Mouse (Mus musculus) kidney, postnatal 0 days (tissue): ENCODE data around the gene Cdh13. TPM values are rescaled to one million over a fixed set of nuclear protein-coding genes. Genes with fewer than 3 reads are reported as not detected.

Experiments
- ATAC-seq: fragments of 200-750 bp; cut with Nextera tagmentation; replicated peaks from 2 replicates; pipeline ENCODE4 v1.8.0; 2017; ENCODE audit warnings: low read depth, moderate number of reproducible peaks, moderate TSS enrichment, moderate library complexity; ENCODE audit not compliant: low FRiP score
- DNase-seq: peaks from one replicate; pipeline ENCODE4 v3.0.0-alpha.2; 2016; ENCODE audit warnings: low spot score
- H3K27ac ChIP-seq: fragments of 300-500 bp; sonication (generic); 2 replicates; pipeline ENCODE4 v1.5.1; 2014; ENCODE audit warnings: mild to moderate bottlenecking
- H3K27me3 ChIP-seq: fragments of 300-500 bp; sonication (generic); 2 replicates; pipeline ENCODE4 v1.6.1; 2014; ENCODE audit warnings: low read length, mixed read lengths; ENCODE audit not compliant: insufficient read depth
- H3K36me3 ChIP-seq: fragments of 300-500 bp; sonication (generic); 2 replicates; pipeline ENCODE4 v1.6.1; 2014; ENCODE audit warnings: low read length, mixed read lengths; ENCODE audit not compliant: insufficient read depth
- H3K4me1 ChIP-seq: fragments of 300-500 bp; sonication (generic); replicated peaks from 2 replicates; pipeline ENCODE4 v1.6.1; 2014; ENCODE audit warnings: antibody characterized with exemption, low read length, mixed read lengths; ENCODE audit not compliant: insufficient read depth
- H3K4me2 ChIP-seq: fragments of 300-500 bp; sonication (generic); 2 replicates; pipeline ENCODE4 v1.6.1; 2014; ENCODE audit warnings: mild to moderate bottlenecking, low read length, moderate library complexity, mixed read lengths
- H3K4me3 ChIP-seq: fragments of 300-500 bp; sonication (generic); replicated peaks from 2 replicates; pipeline ENCODE4 v1.5.1; 2014; ENCODE audit warnings: low read depth, low read length
- H3K9ac ChIP-seq: fragments of 300-500 bp; sonication (generic); 2 replicates; pipeline ENCODE4 v1.6.1; 2014; ENCODE audit warnings: low read depth, low read length
- H3K9me3 ChIP-seq: fragments of 300-500 bp; sonication (generic); replicated peaks from 2 replicates; pipeline ENCODE4 v1.6.1; 2016; ENCODE audit warnings: low read length, inconsistent platforms, mixed read lengths
- CTCF ChIP-seq: IDR thresholded peaks from 2 replicates; pipeline ENCODE4 v1.5.1; 2016; ENCODE audit warnings: antibody characterized with exemption, low read depth, mild to moderate bottlenecking, moderate library complexity
- WGBS: fragments of 180-500 bp; shearing (Covaris S2); extraction: QIAGEN DNeasy Blood & Tissue Kit; methylation state at CpG from one replicate; pipeline ENCODE4 v1.1.7; 2014; 5-methylcytosine and 5-hydroxymethylcytosine counted together
- polyA plus RNA-seq: library from polyadenylated mRNA; unstranded; fragments of >200 nt; fragmentation: Nextera tagmentation; extraction: Ambion mirVana; gene quantifications from 2 replicates; pipeline ENCODE4 v1.2.1, GENCODE M21; 2015

The Cdh13 gene
- polyA plus RNA-seq, 1 experiment from 2014 or later, result 3.9 TPM

- H3K4me2 ChIP-seq, result no peak overlapping the region
- no peaks in the 10 kb centered on the region for H3K9me3 ChIP-seq
- no peak overlapping the region for H3K27ac ChIP-seq
- no peak for DNase-seq
- H3K9ac ChIP-seq, result no peak overlapping the region
- peaks cover 12% of the 10 kb centered on the region; the same call in 1 of the 2 replicates for H3K4me1 ChIP-seq
- no peak for TF ChIP-seq CTCF
- H3K27me3 ChIP-seq, result peaks cover 11% of the 10 kb centered on the region
- no peak overlapping the region for H3K4me3 ChIP-seq
- no peaks in the 10 kb centered on the region for H3K36me3 ChIP-seq
- ATAC-seq, result no peak
- WGBS, result 37% methylated on average over 10 of the region's 10 CpGs
Measured at GRCm38 (mm10) chr8:118285596-118286281, 2.2 kb downstream of the Cdh13 start.

GRCm38 (mm10) chr8:118286282-118287180 is 3.0 kb downstream of the Cdh13 start:
- H3K9ac ChIP-seq, result no peak overlapping the region
- peaks cover 11% of the 10 kb centered on the region for H3K27me3 ChIP-seq
- TF ChIP-seq CTCF, result no peak
- H3K4me2 ChIP-seq, result no peak overlapping the region
- H3K4me1 ChIP-seq, result peaks cover 12% of the 10 kb centered on the region; the same call in 1 of the 2 replicates
- H3K36me3 ChIP-seq, result no peaks in the 10 kb centered on the region
- DNase-seq (no peak), ATAC-seq (no peak)
- H3K4me3 ChIP-seq, result no peak overlapping the region
- H3K27ac ChIP-seq, result no peak overlapping the region
- H3K9me3 ChIP-seq, result no peaks in the 10 kb centered on the region
- 29% methylated on average over 9 of the region's 10 CpGs for WGBS

- peaks cover 11% of the 10 kb centered on the region for H3K27me3 ChIP-seq
- H3K27ac ChIP-seq, result no peak overlapping the region
- DNase-seq (peak; percentile 75), ATAC-seq (no peak)
- no peaks in the 10 kb centered on the region for H3K9me3 ChIP-seq
- TF ChIP-seq CTCF, result peak; percentile 69
- H3K4me2 ChIP-seq, result no peak overlapping the region
- H3K36me3 ChIP-seq, result no peaks in the 10 kb centered on the region
- H3K4me3 ChIP-seq, result no peak overlapping the region
- no peak overlapping the region for H3K9ac ChIP-seq
- WGBS, result 45% methylated on average over 9 of the region's 9 CpGs
- H3K4me1 ChIP-seq, result peaks cover 12% of the 10 kb centered on the region; the same call in 1 of the 2 replicates
Measured at GRCm38 (mm10) chr8:118287496-118287895, 4.0 kb downstream of the Cdh13 start.

- Histone ChIP-seq H3K36me3 (no peaks in the 10 kb centered on the region), H3K4me3 (no peak overlapping the region), H3K27me3 (peaks cover 7% of the 10 kb centered on the region; the same call in 1 of the 2 replicates), H3K4me2 (no peak overlapping the region), H3K9ac (no peak overlapping the region), H3K4me1 (peaks cover 8% of the 10 kb centered on the region; the same call in 1 of the 2 replicates), H3K27ac (no peak overlapping the region), H3K9me3 (no peaks in the 10 kb centered on the region)
- peak; percentile 30; the same call in 1 of the 2 replicates for TF ChIP-seq CTCF
- 71% methylated on average over 8 of the region's 8 CpGs for whole genome bisulfite sequencing
- DNase-seq (no peak), ATAC-seq (no peak)
Measured at GRCm38 (mm10) chr8:118288259-118288952, 4.9 kb downstream of the Cdh13 start.

GRCm38 (mm10) chr8:118289091-118289490 is 5.6 kb downstream of the Cdh13 start:
- Histone ChIP-seq H3K36me3 (no peaks in the 10 kb centered on the region), H3K4me2 (no peak overlapping the region), H3K27ac (no peak overlapping the region), H3K9ac (no peak overlapping the region), H3K4me1 (0 out of 2 replicates have a peak, but pooled peaks cover 4% of the 10 kb centered on the region), H3K27me3 (peaks cover 7% of the 10 kb centered on the region; the same call in 1 of the 2 replicates), H3K4me3 (no peak overlapping the region), H3K9me3 (no peaks in the 10 kb centered on the region)
- 82% methylated on average over 4 of the region's 4 CpGs for WGBS
- ATAC-seq, result no peak
- TF ChIP-seq CTCF, result no peak
- DNase-seq, result no peak

- H3K4me3 ChIP-seq, result no peak overlapping the region
- DNase-seq (no peak), ATAC-seq (no peak)
- no peaks in the 10 kb centered on the region for H3K9me3 ChIP-seq
- H3K9ac ChIP-seq, result no peak overlapping the region
- 0 out of 2 replicates have a peak, but pooled peaks cover 3% of the 10 kb centered on the region for H3K4me1 ChIP-seq
- TF ChIP-seq CTCF, result peak; percentile 43
- H3K4me2 ChIP-seq, result no peak overlapping the region
- WGBS, result 84% methylated on average over 7 of the region's 7 CpGs
- no peak overlapping the region for H3K27ac ChIP-seq
- no peaks in the 10 kb centered on the region for H3K36me3 ChIP-seq
- peaks cover 7% of the 10 kb centered on the region; the same call in 1 of the 2 replicates for H3K27me3 ChIP-seq
Measured at GRCm38 (mm10) chr8:118289525-118289924, 6.0 kb downstream of the Cdh13 start.
